Mouse (Mus musculus) lung, embryonic 16.5 days (tissue): ENCODE data around the gene Cstb. TPM values are rescaled to one million over a fixed set of nuclear protein-coding genes. Genes with fewer than 3 reads are reported as not detected.

Experiments used
- ATAC-seq: fragments of 200-750 bp; cut with Nextera tagmentation; 2 replicates; pipeline ENCODE4 v1.8.0; 2017; ENCODE audit warnings: low read depth, mild to moderate bottlenecking, moderate library complexity
- H3K27ac ChIP-seq: fragments of 300-500 bp; sonication (generic); 2 replicates; pipeline ENCODE4 v1.5.1; 2014; ENCODE audit warnings: mild to moderate bottlenecking, control low read depth, low read length
- H3K27me3 ChIP-seq: fragments of 300-500 bp; sonication (generic); 2 replicates; pipeline ENCODE4 v1.6.1; 2014; ENCODE audit warnings: low read depth, low read length, mixed read lengths; ENCODE audit not compliant: control insufficient read depth, insufficient read depth
- H3K36me3 ChIP-seq: fragments of 300-500 bp; sonication (generic); 2 replicates; pipeline ENCODE4 v1.6.1; 2014; ENCODE audit warnings: low read length; ENCODE audit not compliant: control insufficient read depth, insufficient read depth
- H3K4me1 ChIP-seq: fragments of 300-500 bp; sonication (generic); replicated peaks from 2 replicates; pipeline ENCODE4 v1.6.1; 2014; ENCODE audit warnings: low read length, mixed read lengths; ENCODE audit not compliant: control insufficient read depth, insufficient read depth
- H3K4me2 ChIP-seq: fragments of 300-500 bp; sonication (generic); 2 replicates; pipeline ENCODE4 v1.6.1; 2014; ENCODE audit warnings: low read depth, low read length, control low read depth
- H3K4me3 ChIP-seq: fragments of 300-500 bp; sonication (generic); 2 replicates; pipeline ENCODE4 v1.5.1; 2014; ENCODE audit warnings: mild to moderate bottlenecking, low read length, control low read depth
- H3K9ac ChIP-seq: fragments of 300-500 bp; sonication (generic); 2 replicates; pipeline ENCODE4 v1.6.1; 2014; ENCODE audit warnings: low read length, control low read depth
- H3K9me3 ChIP-seq: fragments of 300-500 bp; sonication (generic); 2 replicates; pipeline ENCODE4 v1.6.1; 2016; ENCODE audit warnings: low read length; ENCODE audit not compliant: control insufficient read depth
- WGBS: fragments of 180-500 bp; shearing (Covaris S2); extraction: QIAGEN DNeasy Blood & Tissue Kit; methylation state at CpG from one replicate; pipeline ENCODE4 v1.1.7; 2014; 5-methylcytosine and 5-hydroxymethylcytosine counted together
- polyA plus RNA-seq: library from polyadenylated mRNA; unstranded; fragments of >200 nt; fragmentation: Nextera tagmentation; extraction: Ambion mirVana; gene quantifications from 2 replicates; pipeline ENCODE4 v1.2.1, GENCODE M21; 2015

Cstb gene
- polyA plus RNA-seq: 240 and 270 TPM in 2 replicates

GRCm38 (mm10) chr10:78425181-78426041, at the start of gene Cstb:
Gene Cstb, plus strand, starts transcription at chr10:78425669.
- peaks cover 17% of the 10 kb centered on the region for H3K36me3 ChIP-seq
- H3K4me2 ChIP-seq: peak within 1 kb of the TSS; percentile 84
- peak; percentile 96 for ATAC-seq
- peak within 1 kb of the TSS; percentile 96 for H3K4me3 ChIP-seq
- peak within 1 kb of the TSS; percentile 85 for H3K27ac ChIP-seq
- 2% methylated on average over 40 of the region's 40 CpGs for WGBS
- no peaks in the 10 kb centered on the region for H3K27me3 ChIP-seq
- H3K9ac ChIP-seq: peak within 1 kb of the TSS; percentile 93
- no peaks in the 10 kb centered on the region for H3K9me3 ChIP-seq
- 0 out of 2 replicates have a peak, but pooled peaks cover 2% of the 10 kb centered on the region for H3K4me1 ChIP-seq

GRCm38 (mm10) chr10:78378516-78378915, 47.0 kb upstream of the Cstb start:
- Histone ChIP-seq H3K4me1 (no peaks in the 10 kb centered on the region), H3K27me3 (no peaks in the 10 kb centered on the region), H3K27ac (no peak overlapping the region), H3K9ac (no peak overlapping the region), H3K9me3 (peaks cover 4% of the 10 kb centered on the region), H3K4me2 (no peak overlapping the region), H3K36me3 (no peaks in the 10 kb centered on the region), H3K4me3 (no peak overlapping the region)
- no peak for ATAC-seq
- WGBS: 98% methylated on average over 6 of the region's 7 CpGs

GRCm38 (mm10) chr10:78383567-78383966, 41.9 kb upstream of the Cstb start:
- peaks cover 1% of the 10 kb centered on the region for H3K9me3 ChIP-seq
- no peak overlapping the region for H3K4me2 ChIP-seq
- H3K4me1 ChIP-seq: no peaks in the 10 kb centered on the region
- no peak overlapping the region for H3K27ac ChIP-seq
- H3K4me3 ChIP-seq: no peak overlapping the region
- no peaks in the 10 kb centered on the region for H3K36me3 ChIP-seq
- no peaks in the 10 kb centered on the region for H3K27me3 ChIP-seq
- H3K9ac ChIP-seq: no peak overlapping the region
- 65% methylated on average over 3 of the region's 3 CpGs for WGBS
- ATAC-seq: no peak

GRCm38 (mm10) chr10:78385520-78385919, 39.9 kb upstream of the Cstb start:
- ATAC-seq: no peak
- Histone ChIP-seq H3K4me2 (no peak overlapping the region), H3K36me3 (no peaks in the 10 kb centered on the region), H3K27me3 (no peaks in the 10 kb centered on the region; the same call in 1 of the 2 replicates), H3K4me3 (no peak overlapping the region), H3K9ac (no peak overlapping the region), H3K9me3 (no peaks in the 10 kb centered on the region), H3K4me1 (no peaks in the 10 kb centered on the region), H3K27ac (no peak overlapping the region)
- 56% methylated on average over 5 of the region's 5 CpGs for WGBS

GRCm38 (mm10) chr10:78388216-78388980, 37.1 kb upstream of the Cstb start:
- no peak overlapping the region for H3K4me2 ChIP-seq
- H3K4me1 ChIP-seq: no peaks in the 10 kb centered on the region
- no peak for ATAC-seq
- peaks cover 15% of the 10 kb centered on the region for H3K27me3 ChIP-seq
- H3K4me3 ChIP-seq: no peak overlapping the region
- WGBS: 67% methylated on average over 20 of the region's 20 CpGs
- no peak overlapping the region for H3K27ac ChIP-seq
- H3K9ac ChIP-seq: no peak overlapping the region
- no peaks in the 10 kb centered on the region for H3K36me3 ChIP-seq
- H3K9me3 ChIP-seq: no peaks in the 10 kb centered on the region

GRCm38 (mm10) chr10:78390982-78391470, 34.4 kb upstream of the Cstb start:
- H3K27me3 ChIP-seq: peaks cover 15% of the 10 kb centered on the region
- no peak for ATAC-seq
- no peak overlapping the region for H3K4me2 ChIP-seq
- H3K9ac ChIP-seq: no peak overlapping the region
- 21% methylated on average over 4 of the region's 4 CpGs for WGBS
- no peak overlapping the region for H3K27ac ChIP-seq
- H3K4me3 ChIP-seq: no peak overlapping the region
- no peaks in the 10 kb centered on the region; the same call in 1 of the 2 replicates for H3K4me1 ChIP-seq
- H3K9me3 ChIP-seq: no peaks in the 10 kb centered on the region
- H3K36me3 ChIP-seq: no peaks in the 10 kb centered on the region

GRCm38 (mm10) chr10:78392072-78392471, 33.4 kb upstream of the Cstb start:
- Histone ChIP-seq H3K9ac (no peak overlapping the region), H3K4me1 (no peaks in the 10 kb centered on the region; the same call in 1 of the 2 replicates), H3K27ac (no peak overlapping the region), H3K27me3 (peaks cover 15% of the 10 kb centered on the region), H3K36me3 (no peaks in the 10 kb centered on the region), H3K4me2 (0 out of 2 replicates have a peak overlapping the region, but pooled peaks have one; percentile 27), H3K9me3 (no peaks in the 10 kb centered on the region), H3K4me3 (no peak overlapping the region)
- under 1% methylated on average over 18 of the region's 18 CpGs for WGBS
- ATAC-seq: peak; percentile 48; the same call in 1 of the 2 replicates

GRCm38 (mm10) chr10:78395377-78395776, 30.1 kb upstream of the Cstb start:
- no peak overlapping the region for H3K27ac ChIP-seq
- ATAC-seq: no peak
- whole genome bisulfite sequencing: 85% methylated on average over 3 of the region's 3 CpGs
- no peaks in the 10 kb centered on the region for H3K9me3 ChIP-seq
- peaks cover 3% of the 10 kb centered on the region for H3K36me3 ChIP-seq
- H3K9ac ChIP-seq: no peak overlapping the region
- no peak overlapping the region for H3K4me3 ChIP-seq
- no peaks in the 10 kb centered on the region; the same call in 1 of the 2 replicates for H3K4me1 ChIP-seq
- H3K27me3 ChIP-seq: peaks cover 15% of the 10 kb centered on the region
- no peak overlapping the region for H3K4me2 ChIP-seq
